Mouse (Mus musculus) megakaryocyte, embryonic 14.5 days (primary cell): ENCODE measurements around the gene Helq.

Experiments
- FLI1 ChIP-seq: IDR thresholded peaks from 2 replicates; pipeline ENCODE4 v1.6.1; 2012; ENCODE audit warnings: low read length, inconsistent platforms, mixed read lengths
- GATA1 ChIP-seq: IDR thresholded peaks from 3 replicates; pipeline ENCODE4 v1.6.1; 2012; ENCODE audit warnings: mixed read lengths, low read length, inconsistent platforms, borderline replicate concordance

GRCm38 (mm10) chr5:100828701-100829100 lies 30.3 kb upstream of the Helq start:
- TF ChIP-seq GATA1 (no peak), FLI1 (no peak)
